Mouse (Mus musculus) midbrain, embryonic 16.5 days (tissue): ENCODE measurements around the gene Gm9736. TPM values are rescaled to one million over a fixed set of nuclear protein-coding genes. Genes with fewer than 3 reads are reported as not detected.
"Not testable (repeated sequence)": the region's sequence is repeated elsewhere in the genome, so short reads cannot be mapped to it uniquely, and the experiment has no call there.

Experiments
- ATAC-seq: fragments of 200-750 bp; cut with Nextera tagmentation; 2 replicates; pipeline ENCODE4 v1.8.0; 2017; ENCODE audit warnings: moderate TSS enrichment
- H3K27ac ChIP-seq: fragments of 300-500 bp; sonication (generic); 2 replicates; pipeline ENCODE4 v1.5.1; 2014; ENCODE audit warnings: mild to moderate bottlenecking, low read length, mixed read lengths
- H3K27me3 ChIP-seq: fragments of 300-500 bp; sonication (generic); 2 replicates; pipeline ENCODE4 v1.6.1; 2014; ENCODE audit warnings: low read depth, low read length, mixed read lengths; ENCODE audit not compliant: control insufficient read depth, insufficient read depth
- H3K36me3 ChIP-seq: fragments of 300-500 bp; sonication (generic); 2 replicates; pipeline ENCODE4 v1.6.1; 2014; ENCODE audit warnings: mild to moderate bottlenecking, low read length, moderate library complexity, mixed read lengths; ENCODE audit not compliant: control insufficient read depth, insufficient read depth
- H3K4me1 ChIP-seq: fragments of 300-500 bp; sonication (generic); 2 replicates; pipeline ENCODE4 v1.6.1; 2014; ENCODE audit warnings: mild to moderate bottlenecking, low read length, mixed read lengths; ENCODE audit not compliant: control insufficient read depth, insufficient read depth
- H3K4me2 ChIP-seq: fragments of 300-500 bp; sonication (generic); 2 replicates; pipeline ENCODE4 v1.6.1; 2014; ENCODE audit warnings: mild to moderate bottlenecking, low read length, mixed read lengths
- H3K4me3 ChIP-seq: fragments of 300-500 bp; sonication (generic); 2 replicates; pipeline ENCODE4 v1.5.1; 2014; ENCODE audit warnings: low read depth, mild to moderate bottlenecking, low read length, moderate library complexity, mixed read lengths
- H3K9ac ChIP-seq: fragments of 300-500 bp; sonication (generic); 2 replicates; pipeline ENCODE4 v1.6.1; 2014; ENCODE audit warnings: low read depth, low read length, mixed read lengths
- H3K9me3 ChIP-seq: fragments of 300-500 bp; sonication (generic); replicated peaks from 2 replicates; pipeline ENCODE4 v1.6.1; 2014; ENCODE audit warnings: mild to moderate bottlenecking, low read length, mixed read lengths; ENCODE audit not compliant: control insufficient read depth, poor library complexity, severe bottlenecking
- WGBS: fragments of 180-500 bp; shearing (Covaris S2); extraction: QIAGEN DNeasy Blood & Tissue Kit; methylation state at CpG from one replicate; pipeline ENCODE4 v1.1.7; 2014; 5-methylcytosine and 5-hydroxymethylcytosine counted together
- polyA plus RNA-seq: library from polyadenylated mRNA; unstranded; fragments of >200 nt; fragmentation: Nextera tagmentation; extraction: Ambion mirVana; gene quantifications from 2 replicates; pipeline ENCODE4 v1.2.1, GENCODE M21; 2015

Gene Gm9736
- polyA plus RNA-seq, 1 experiment from 2014 or later: not detected

GRCm38 (mm10) chr10:77776844-77777243 is 25.7 kb upstream of the Gm9736 start, which contains the start of gene Gm7138:
TSS of gene Gm7138 (minus strand) at chr10:77776944.
- H3K4me1 ChIP-seq, H3K9ac ChIP-seq, H3K27me3 ChIP-seq, H3K36me3 ChIP-seq, H3K9me3 ChIP-seq, H3K4me2 ChIP-seq, ATAC-seq, H3K27ac ChIP-seq, H3K4me3 ChIP-seq: not testable (repeated sequence)
- WGBS: 43% methylated on average over 1 of the region's 1 CpGs

DNA sequence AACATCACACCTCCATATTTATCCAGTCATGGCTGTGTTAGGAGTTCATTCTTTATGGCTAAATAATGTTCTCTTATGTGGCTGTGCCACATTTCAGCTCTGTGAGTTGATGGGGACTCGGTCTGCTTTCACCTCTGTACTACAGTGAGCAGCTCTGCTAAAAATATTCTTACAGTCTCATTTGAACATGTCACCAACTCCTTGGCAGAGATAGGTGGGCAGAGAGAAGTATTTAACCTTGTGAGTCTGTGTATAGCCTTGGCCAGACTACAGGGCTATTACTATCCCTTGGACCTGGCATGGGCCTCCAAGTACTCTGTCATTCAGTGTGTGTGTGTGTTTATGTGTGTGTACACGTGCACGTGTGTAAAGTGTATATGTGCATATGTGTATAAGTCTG is 21.0 kb upstream of the Gm9736 start:
- not testable (repeated sequence) for H3K9ac ChIP-seq, H3K9me3 ChIP-seq, H3K4me2 ChIP-seq, H3K27ac ChIP-seq, H3K27me3 ChIP-seq, H3K36me3 ChIP-seq, H3K4me1 ChIP-seq, ATAC-seq, H3K4me3 ChIP-seq
- WGBS: 82% methylated on average over 1 of the region's 3 CpGs

GRCm38 (mm10) chr10:77771225-77771624 is 20.1 kb upstream of the Gm9736 start, which contains the start of gene Gm3238:
TSS of gene Gm3238 (minus strand) at chr10:77771325.
- ATAC-seq, H3K9me3 ChIP-seq, H3K36me3 ChIP-seq, H3K4me2 ChIP-seq, H3K4me3 ChIP-seq, H3K27ac ChIP-seq, H3K27me3 ChIP-seq, H3K4me1 ChIP-seq, H3K9ac ChIP-seq: not testable (repeated sequence)
- WGBS: 100% methylated on average over 1 of the region's 1 CpGs

DNA sequence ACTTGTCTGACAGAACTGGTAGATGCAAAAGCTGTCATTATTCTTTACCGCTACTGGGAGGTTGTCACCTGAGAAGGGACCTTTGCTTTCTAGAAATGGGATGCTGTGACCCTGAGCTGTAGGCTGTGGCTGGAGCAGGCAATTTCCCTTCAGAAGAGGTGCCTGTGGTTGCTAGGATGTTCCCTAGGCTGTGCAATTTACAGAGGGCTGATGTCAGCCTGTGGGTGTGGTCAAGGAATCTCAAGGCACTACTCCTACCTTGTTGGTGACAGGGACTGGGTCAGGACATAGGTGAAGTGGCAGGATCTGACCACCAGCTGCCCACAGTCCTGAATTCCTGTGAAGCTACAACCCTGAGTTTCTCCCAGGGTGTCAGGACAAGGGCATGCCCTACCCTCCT is 18.6 kb upstream of the Gm9736 start:
- Histone ChIP-seq H3K27me3 (no peaks in the 10 kb centered on the region), H3K4me2 (no peak overlapping the region), H3K4me3 (no peak overlapping the region), H3K4me1 (no peaks in the 10 kb centered on the region), H3K36me3 (no peaks in the 10 kb centered on the region), H3K9me3 (no peaks in the 10 kb centered on the region), H3K27ac (no peak overlapping the region), H3K9ac (no peak overlapping the region)
- ATAC-seq: no peak
- 91% methylated on average over 1 of the region's 1 CpGs for WGBS

DNA sequence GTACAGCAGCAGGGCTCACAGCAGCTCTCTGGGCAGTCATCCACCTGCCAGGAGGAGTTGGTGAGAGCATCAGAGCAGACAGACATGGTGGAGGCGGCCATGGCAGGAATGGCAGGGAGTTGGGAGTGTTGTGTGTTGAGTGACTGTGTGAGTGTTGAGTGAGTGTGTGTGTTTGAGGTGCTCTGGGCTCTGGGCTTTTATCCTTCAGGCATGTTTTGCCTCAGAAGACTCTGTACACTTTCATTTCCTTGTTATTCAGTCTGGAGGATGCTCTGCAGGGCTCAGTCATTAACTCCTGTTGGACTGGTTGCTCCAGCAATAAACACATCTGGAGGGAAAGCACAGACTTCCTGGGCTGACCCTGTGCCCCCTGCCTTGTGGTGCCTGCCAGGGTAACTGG is 8.4 kb upstream of the Gm9736 start, which contains the start of gene Gm3233:
TSS of gene Gm3233 (minus strand) at position 101 of the 400 bp plus-strand sequence.
- not testable (repeated sequence) for H3K4me1 ChIP-seq, ATAC-seq, H3K36me3 ChIP-seq, H3K4me3 ChIP-seq, H3K27me3 ChIP-seq, H3K9me3 ChIP-seq, H3K27ac ChIP-seq, H3K9ac ChIP-seq, H3K4me2 ChIP-seq
- no CpG with 5 or more reads among the region's 1 CpGs for WGBS

DNA sequence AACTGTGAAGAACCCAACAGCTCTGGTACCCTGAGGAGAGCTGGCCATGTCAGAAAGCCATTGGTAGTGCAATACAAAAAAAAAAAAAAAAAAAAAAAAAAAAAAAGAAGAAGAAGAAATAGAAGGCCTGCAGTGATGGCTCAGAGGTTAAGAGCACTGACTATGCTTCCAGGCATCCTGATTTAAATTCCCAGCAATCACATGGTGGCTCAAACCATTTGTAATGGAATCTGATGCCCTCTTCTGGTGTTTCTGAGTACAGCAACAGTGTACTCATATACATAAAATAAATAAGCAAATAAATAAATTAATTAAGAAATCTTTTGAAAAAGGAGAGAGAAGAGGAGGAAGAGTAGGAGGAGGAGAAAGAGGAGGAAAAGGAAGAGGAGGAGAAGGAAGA is 2.3 kb upstream of the Gm9736 start:
- H3K4me1 ChIP-seq: no peaks in the 10 kb centered on the region
- H3K9me3 ChIP-seq: no peaks in the 10 kb centered on the region
- no peak overlapping the region for H3K4me3 ChIP-seq
- H3K27me3 ChIP-seq: no peaks in the 10 kb centered on the region
- H3K27ac ChIP-seq: no peak overlapping the region
- H3K4me2 ChIP-seq: no peak overlapping the region
- no peaks in the 10 kb centered on the region for H3K36me3 ChIP-seq
- no peak for ATAC-seq
- H3K9ac ChIP-seq: no peak overlapping the region

GRCm38 (mm10) chr10:77752312-77752711 is 1.2 kb upstream of the Gm9736 start:
- H3K4me3 ChIP-seq, H3K9me3 ChIP-seq, H3K4me2 ChIP-seq, H3K27me3 ChIP-seq, H3K27ac ChIP-seq, ATAC-seq, H3K4me1 ChIP-seq, H3K9ac ChIP-seq, H3K36me3 ChIP-seq: not testable (repeated sequence)
- 65% methylated on average over 3 of the region's 3 CpGs for WGBS

GRCm38 (mm10) chr10:77750686-77751085 is 468 bp downstream of the Gm9736 start:
- not testable (repeated sequence) for H3K27me3 ChIP-seq, H3K9me3 ChIP-seq, H3K27ac ChIP-seq, H3K36me3 ChIP-seq, H3K4me2 ChIP-seq, H3K4me3 ChIP-seq, H3K9ac ChIP-seq, ATAC-seq, H3K4me1 ChIP-seq
- WGBS: 88% methylated on average over 1 of the region's 1 CpGs

DNA sequence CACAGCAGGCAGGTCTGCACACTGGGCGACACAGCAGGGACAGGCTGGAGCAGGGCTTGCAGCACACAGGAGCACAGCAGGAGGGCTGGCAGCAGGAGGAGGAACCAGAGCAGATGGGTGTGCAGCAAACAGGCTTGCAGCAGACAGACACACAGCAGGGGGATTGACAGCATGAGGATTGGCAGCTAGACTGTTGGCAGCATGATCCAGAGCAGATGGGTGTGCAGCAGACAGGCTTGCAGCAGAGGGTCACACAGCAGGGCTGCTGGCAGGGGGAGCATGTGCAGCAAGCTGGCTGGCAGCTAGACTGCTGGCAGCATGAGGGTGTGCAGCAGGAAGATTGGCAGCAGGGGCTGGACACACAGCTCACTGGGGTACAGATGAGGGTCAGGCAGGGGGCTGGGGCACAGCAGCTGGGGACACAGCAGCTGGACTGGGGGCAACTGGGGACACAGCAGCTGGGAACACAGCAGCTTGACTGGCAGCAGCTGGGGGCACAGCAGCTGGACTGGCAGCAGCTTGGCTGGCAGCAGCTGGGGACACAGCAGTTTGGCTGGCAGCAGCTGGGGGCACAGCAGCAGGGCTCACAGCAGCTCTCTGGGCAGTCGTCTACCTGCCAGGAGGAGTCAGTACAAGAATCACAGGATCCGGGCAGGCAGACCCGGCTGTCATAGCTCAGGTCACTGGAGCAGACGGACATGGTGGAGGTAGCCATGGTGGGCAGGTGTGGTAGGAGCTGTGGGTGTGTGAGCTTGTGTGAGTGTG is 9.0 kb downstream of the Gm9736 start, which contains the start of gene Gm18596:
TSS of gene Gm18596 (minus strand) at position 715 of the 765 bp plus-strand sequence.
- not testable (repeated sequence) for H3K27ac ChIP-seq, H3K4me2 ChIP-seq, H3K4me1 ChIP-seq, ATAC-seq, H3K9me3 ChIP-seq, H3K4me3 ChIP-seq, H3K9ac ChIP-seq, H3K36me3 ChIP-seq, H3K27me3 ChIP-seq
- WGBS: 50% methylated on average over 5 of the region's 5 CpGs
